Comparison of ENCODE assay signal across 13 mouse cellular contexts in genomic region chr17:5698447-5699096, GRCm38 (mm10).
A peak's percentile ranks its signal among the peaks of the same experiment; 100 is the strongest.
DNase-seq lines count a peak whose midpoint lies in the region; ATAC-seq and TF ChIP-seq lines count a peak whose summit lies in the region.
"Had no signal": no experiment of that assay in that cellular context is flagged by ENCODE, and none has a peak within 500 bp of the region (broad histone marks: within the 10 kb centered on the region; RNA-seq: fewer than 3 reads in every experiment).

No protein-coding gene starts in this region.

- H3K9ac ChIP-seq in lung, embryonic 14.5 days: no peak overlapping the region
- H3K9ac ChIP-seq in limb, embryonic 14.5 days (ENCODE audit: low read depth, low read length, severe bottlenecking): no peak overlapping the region
- H3K9ac ChIP-seq: heart, embryonic 15.5 days had no signal

- no peak for TF ChIP-seq CTCF in lung, embryonic 14.5 days (IDR thresholded peaks at IDR 0.05; ENCODE audit: low read depth)

- 34% methylated on average over 7 of the region's 7 CpGs for WGBS in lung, embryonic 14.5 days
- 44% methylated on average over 7 of the region's 7 CpGs for WGBS in limb, embryonic 14.5 days

- DNase-seq in gastrocnemius, postnatal 10 days: peak; percentile 31
- DNase-seq in gastrocnemius, adult 18-20 months (ENCODE audit: low spot score): no peak
- peak; percentile 89 for DNase-seq in lung, embryonic 14.5 days
- DNase-seq in lung, postnatal 36 days: no peak
- peak; percentile 22 to 52 for DNase-seq in heart, postnatal 14 days
- DNase-seq in limb, embryonic 14.5 days (ENCODE audit: low spot score): peak; percentile 52
- DNase-seq in cerebellum, adult 18-20 months: no peak
- DNase-seq in embryo, embryonic 10 days (ENCODE audit: low spot score): no peak
- DNase-seq: cerebellum, adult 9-11 months; midbrain, embryonic 14.5 days; retina, postnatal 1 day had no signal

- H3K27me3 ChIP-seq in lung, embryonic 14.5 days (ENCODE audit: insufficient read depth, low read length): no peaks in the 10 kb centered on the region
- no peaks in the 10 kb centered on the region for H3K27me3 ChIP-seq in limb, embryonic 14.5 days (ENCODE audit: control insufficient read depth, insufficient read depth, low read length)
- H3K27me3 ChIP-seq: heart, embryonic 15.5 days had no signal

- H3K36me3 ChIP-seq in lung, embryonic 14.5 days (ENCODE audit: insufficient read depth): no peaks in the 10 kb centered on the region
- no peaks in the 10 kb centered on the region for H3K36me3 ChIP-seq in limb, embryonic 14.5 days (ENCODE audit: control insufficient read depth, insufficient read depth, low read length)
- H3K36me3 ChIP-seq: forebrain, embryonic 10.5 days; heart, embryonic 15.5 days had no signal

- no peak overlapping the region for H3K4me3 ChIP-seq in lung, embryonic 14.5 days (ENCODE audit: low read depth, low read length)
- no peak overlapping the region for H3K4me3 ChIP-seq in limb, embryonic 14.5 days (replicated peaks; ENCODE audit: low read length)
- H3K4me3 ChIP-seq: forebrain, embryonic 10.5 days; heart, embryonic 15.5 days had no signal

- no peak overlapping the region for H3K27ac ChIP-seq in lung, embryonic 14.5 days (ENCODE audit: low read depth)
- no peak overlapping the region for H3K27ac ChIP-seq in limb, embryonic 14.5 days (replicated peaks; ENCODE audit: low read depth, low read length)
- H3K27ac ChIP-seq: forebrain, embryonic 10.5 days; heart, embryonic 15.5 days had no signal

- ATAC-seq in lung, embryonic 14.5 days (ENCODE audit: insufficient read depth): peak; percentile 91
- peak; percentile 77 for ATAC-seq in limb, embryonic 14.5 days (ENCODE audit: low FRiP score, low read depth)

- intact Hi-C loops in heart, postnatal 14 days (cut with DNase I): no loop called here

- H3K9me3 ChIP-seq in lung, embryonic 14.5 days (ENCODE audit: low read depth, low read length): no peaks in the 10 kb centered on the region
- no peaks in the 10 kb centered on the region for H3K9me3 ChIP-seq in limb, embryonic 14.5 days (ENCODE audit: control insufficient read depth, low read length)
- H3K9me3 ChIP-seq: forebrain, embryonic 10.5 days; heart, embryonic 15.5 days had no signal

- no peaks in the 10 kb centered on the region for H3K4me1 ChIP-seq in lung, embryonic 14.5 days (ENCODE audit: insufficient read depth)
- H3K4me1 ChIP-seq in limb, embryonic 14.5 days (ENCODE audit: control insufficient read depth, insufficient read depth, low read length): peaks cover 16% of the 10 kb centered on the region
- H3K4me1 ChIP-seq: forebrain, embryonic 10.5 days; heart, embryonic 15.5 days had no signal

- no peak overlapping the region for H3K4me2 ChIP-seq in lung, embryonic 14.5 days
- H3K4me2 ChIP-seq in limb, embryonic 14.5 days (replicated peaks; ENCODE audit: low read depth, low read length, severe bottlenecking): no peak overlapping the region
- H3K4me2 ChIP-seq: heart, embryonic 15.5 days had no signal

- no peak for TF ChIP-seq POLR2A in limb, embryonic 14.5 days (IDR thresholded peaks at IDR 0.05; ENCODE audit: borderline replicate concordance, extremely low read depth, insufficient read depth, insufficient read length)

Comparison
In these comparisons a context has a peak if more than half of its experiments do, and no peak if none do; other contexts are left out.
1. DNase-seq: peak in gastrocnemius, postnatal 10 days (single experiment), lung, embryonic 14.5 days (single experiment), heart, postnatal 14 days (2 of 2) and limb, embryonic 14.5 days (single experiment); none in gastrocnemius, adult 18-20 months (single experiment), lung, postnatal 36 days (single experiment), cerebellum, adult 18-20 months (0 of 2) and embryo, embryonic 10 days (single experiment).